Mouse (Mus musculus) intestine, postnatal 0 days (tissue): ENCODE results near the gene 5730522E02Rik. TPM values are rescaled to one million over a fixed set of nuclear protein-coding genes. Genes with fewer than 3 reads are reported as not detected.

Experiments
- ATAC-seq: fragments of 200-750 bp; cut with Nextera tagmentation; 2 replicates; pipeline ENCODE4 v1.8.0; 2017; ENCODE audit warnings: mild to moderate bottlenecking, moderate TSS enrichment, moderate library complexity
- H3K27ac ChIP-seq: fragments of 300-500 bp; sonication (generic); 2 replicates; pipeline ENCODE4 v1.5.1; 2014; ENCODE audit warnings: mild to moderate bottlenecking, low read depth, low read length, moderate library complexity
- H3K27me3 ChIP-seq: fragments of 300-500 bp; sonication (generic); replicated peaks from 2 replicates; pipeline ENCODE4 v1.6.1; 2014; ENCODE audit warnings: low read length, mixed read lengths; ENCODE audit not compliant: control insufficient read depth, insufficient read depth
- H3K36me3 ChIP-seq: fragments of 300-500 bp; sonication (generic); 2 replicates; pipeline ENCODE4 v1.6.1; 2014; ENCODE audit warnings: mild to moderate bottlenecking, moderate library complexity; ENCODE audit not compliant: control insufficient read depth, insufficient read depth
- H3K4me1 ChIP-seq: fragments of 300-500 bp; sonication (generic); replicated peaks from 2 replicates; pipeline ENCODE4 v1.6.1; 2014; ENCODE audit warnings: antibody characterized with exemption, low read length, mixed read lengths; ENCODE audit not compliant: control insufficient read depth, insufficient read depth
- H3K4me2 ChIP-seq: fragments of 300-500 bp; sonication (generic); replicated peaks from 2 replicates; pipeline ENCODE4 v1.6.1; 2014; ENCODE audit warnings: low read depth, mild to moderate bottlenecking, moderate library complexity
- H3K4me3 ChIP-seq: fragments of 300-500 bp; sonication (generic); 2 replicates; pipeline ENCODE4 v1.5.1; 2014; ENCODE audit warnings: low read depth, low read length
- H3K9ac ChIP-seq: fragments of 300-500 bp; sonication (generic); 2 replicates; pipeline ENCODE4 v1.6.1; 2014; ENCODE audit warnings: mild to moderate bottlenecking, low read depth, low read length
- H3K9me3 ChIP-seq: fragments of 300-500 bp; sonication (generic); 2 replicates; pipeline ENCODE4 v1.6.1; 2016; ENCODE audit warnings: mixed run types; ENCODE audit not compliant: control insufficient read depth
- CTCF ChIP-seq: sonication (generic); IDR thresholded peaks from 2 replicates; pipeline ENCODE4 v1.5.1; 2016; ENCODE audit warnings: low read depth, mild to moderate bottlenecking, control low read depth, antibody characterized with exemption, moderate library complexity
- WGBS: fragments of 180-500 bp; shearing (Covaris S2); extraction: QIAGEN DNeasy Blood & Tissue Kit; methylation state at CpG from one replicate; pipeline ENCODE4 v1.1.7; 2014; 5-methylcytosine and 5-hydroxymethylcytosine counted together
- microRNA-seq: library from miRNA; unstranded; fragments of <30 nt; microRNA quantifications from one replicate; pipeline ENCODE4, GENCODE M21; 2016
- polyA plus RNA-seq: library from polyadenylated mRNA; unstranded; fragments of >200 nt; fragmentation: Nextera tagmentation; extraction: Ambion mirVana; gene quantifications from 2 replicates; pipeline ENCODE4 v1.2.1, GENCODE M21; 2015

Gene 5730522E02Rik
- polyA plus RNA-seq, 1 experiment from 2014 or later, result 0.77 TPM

- no peak overlapping the region for H3K27ac ChIP-seq
- no peak overlapping the region for H3K9ac ChIP-seq
- no peak overlapping the region for H3K4me2 ChIP-seq
- H3K36me3 ChIP-seq, result no peaks in the 10 kb centered on the region
- TF ChIP-seq CTCF, result no peak
- H3K4me1 ChIP-seq, result no peaks in the 10 kb centered on the region
- H3K4me3 ChIP-seq, result no peak overlapping the region
- no peaks in the 10 kb centered on the region for H3K27me3 ChIP-seq
- no peak for ATAC-seq
- WGBS, result 73% methylated on average over 7 of the region's 7 CpGs
- no peaks in the 10 kb centered on the region for H3K9me3 ChIP-seq
Measured at GRCm38 (mm10) chr11:25573408-25574128, 637.0 kb downstream of the 5730522E02Rik start.

DNA sequence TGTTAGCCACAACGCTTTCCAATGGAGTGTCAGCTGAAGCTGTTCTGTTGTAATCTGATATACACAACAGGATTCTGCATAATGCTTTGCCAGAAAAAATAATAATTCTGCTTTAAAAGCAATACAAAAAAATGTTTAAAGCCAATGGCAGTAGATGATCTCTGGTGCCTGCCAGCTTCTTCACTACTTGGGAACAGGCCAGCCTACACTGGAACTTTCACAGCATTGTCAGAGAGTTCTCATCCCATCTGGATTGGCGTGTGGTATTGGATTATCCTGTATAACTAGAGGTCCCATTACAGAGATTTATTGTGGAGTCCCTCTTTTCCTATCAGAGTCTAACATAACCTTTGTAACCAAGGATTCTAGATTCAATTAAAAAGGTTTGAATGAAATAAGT, 639.2 kb downstream of the 5730522E02Rik start:
- Histone ChIP-seq H3K4me1 (no peaks in the 10 kb centered on the region), H3K27ac (no peak overlapping the region), H3K9me3 (no peaks in the 10 kb centered on the region), H3K4me3 (no peak overlapping the region), H3K36me3 (no peaks in the 10 kb centered on the region), H3K27me3 (no peaks in the 10 kb centered on the region), H3K4me2 (no peak overlapping the region), H3K9ac (no peak overlapping the region)
- no peak for ATAC-seq
- 69% methylated on average over 2 of the region's 2 CpGs for WGBS
- no peak for TF ChIP-seq CTCF

Small RNA genes within 50 kb of the gene (microRNA-seq; reads per million reads assigned to microRNA genes)
- gene Mir6372, result not detected

Other genes starting within 250 kb of the 5730522E02Rik start
- gene Fancl, start 175.4 kb upstream of the 5730522E02Rik start, polyA plus RNA-seq, result 10.3 and 10.4 TPM in 2 replicates